Mouse (Mus musculus): ENCODE measurements around the gene Ankrd17. TPM values are rescaled to one million over a fixed set of nuclear protein-coding genes. Genes with fewer than 3 reads are reported as not detected.

Gene Ankrd17
- total RNA-seq, 2 experiments from 2014 or later: 111 to 117 TPM

DNA sequence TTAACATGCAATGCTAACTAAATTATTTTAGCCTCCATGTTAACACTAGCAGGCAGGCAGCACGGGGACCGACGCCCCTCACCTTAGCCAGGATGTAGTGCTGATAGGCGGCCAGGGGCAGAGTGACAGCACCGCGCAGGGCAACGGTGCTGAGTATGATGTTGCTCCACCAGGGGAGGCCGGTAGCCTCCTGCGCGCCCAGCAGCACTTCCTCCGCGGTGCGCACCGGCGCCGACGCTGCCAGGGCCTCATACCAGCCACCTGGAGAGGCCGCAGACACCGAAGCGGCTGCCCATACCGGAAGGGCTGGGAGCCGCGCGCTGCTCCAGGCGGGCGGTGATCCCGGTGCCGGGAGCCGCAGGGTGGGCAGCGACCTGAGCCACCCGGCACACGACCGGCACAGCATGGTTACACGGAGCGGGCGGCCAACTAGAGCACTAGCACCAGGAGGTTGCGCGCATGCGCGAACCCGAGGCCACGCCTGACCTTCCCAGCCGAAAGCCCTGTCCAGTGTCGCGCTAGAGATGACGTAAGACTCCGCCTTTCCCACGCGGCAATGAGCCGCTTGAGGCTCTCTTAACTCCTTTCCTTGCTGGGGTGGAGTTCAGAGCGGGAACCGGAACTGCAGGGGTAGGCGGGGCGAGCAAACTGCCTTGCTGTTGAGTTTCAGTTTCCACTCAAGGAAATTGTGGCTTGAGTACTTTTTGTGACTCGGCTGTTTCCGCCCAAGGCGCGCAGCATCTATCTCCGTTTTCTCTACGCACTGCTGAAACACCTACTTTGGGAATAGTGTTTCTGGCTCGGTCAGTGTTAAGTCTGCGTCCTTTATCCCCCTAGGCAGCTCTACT, 142.6 kb downstream of the Ankrd17 start, which contains the start of gene Cox18:
TSS of gene Cox18 (minus strand) at position 468 of the 848 bp plus-strand sequence.
- peak; percentile 99 for DNase-seq (ENCODE audit: low spot score in 2 of 2)

DNA sequence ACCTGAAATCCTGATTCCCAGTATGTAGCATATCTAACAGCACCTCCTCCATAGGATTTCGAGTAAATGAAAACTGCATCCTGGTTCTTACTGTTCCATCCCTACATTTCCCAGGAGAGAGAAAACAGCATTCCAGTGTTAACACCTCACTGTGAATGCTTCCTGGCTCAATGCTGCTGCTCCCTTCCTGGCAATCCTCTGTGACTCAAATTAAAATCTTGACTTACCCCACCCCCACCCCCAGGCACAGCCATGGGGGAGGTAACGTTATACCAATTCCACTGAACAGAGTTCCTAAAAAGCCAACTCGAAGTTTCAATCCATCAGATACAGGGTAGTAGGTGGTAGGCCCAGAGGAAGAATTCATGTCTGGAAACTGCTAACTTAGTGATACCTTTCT, 143.4 kb downstream of the Ankrd17 start:
- DNase-seq (ENCODE audit: low spot score in 2 of 2): no peak

DNA sequence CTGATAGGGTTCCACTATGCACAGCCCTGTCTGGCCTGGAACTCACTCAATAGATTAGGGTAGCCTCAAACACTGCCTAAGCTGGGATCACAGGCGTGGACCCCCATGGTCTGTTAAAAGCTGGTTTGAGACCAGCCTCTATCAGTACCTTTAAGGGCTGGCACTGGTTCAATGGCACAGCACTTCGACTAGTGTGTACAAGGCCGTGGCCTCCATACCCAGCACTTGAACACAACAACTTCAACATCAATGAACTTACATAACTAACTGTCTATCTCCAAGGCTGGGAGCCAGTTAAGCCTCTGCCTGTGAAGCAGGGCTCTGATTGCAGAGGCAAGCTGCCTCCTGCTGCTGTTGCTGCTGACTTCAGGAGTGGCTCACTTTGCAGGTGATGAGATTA, 148.6 kb downstream of the Ankrd17 start:
- DNase-seq (ENCODE audit: low spot score in 2 of 2): no peak

DNA sequence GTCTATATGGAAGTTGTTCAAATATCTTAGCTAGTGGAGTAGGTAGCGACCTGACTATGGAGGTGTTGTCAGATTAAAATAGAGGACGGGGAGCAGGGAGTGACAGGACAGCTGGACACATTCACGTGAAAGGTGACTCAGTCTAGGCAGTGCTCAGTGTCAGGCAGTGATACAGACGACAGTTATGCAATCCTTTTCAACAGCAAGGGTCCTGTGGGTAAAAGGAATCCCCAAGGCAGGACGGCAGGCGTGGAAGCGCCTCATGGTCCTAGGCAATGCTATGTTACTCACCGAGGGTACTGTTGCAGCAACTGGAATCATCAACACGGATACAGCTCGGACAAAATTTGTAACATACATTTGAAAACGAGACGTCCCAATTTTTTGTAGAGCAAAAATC, 149.2 kb downstream of the Ankrd17 start:
- no peak for DNase-seq (ENCODE audit: low spot score in 2 of 2)

DNA sequence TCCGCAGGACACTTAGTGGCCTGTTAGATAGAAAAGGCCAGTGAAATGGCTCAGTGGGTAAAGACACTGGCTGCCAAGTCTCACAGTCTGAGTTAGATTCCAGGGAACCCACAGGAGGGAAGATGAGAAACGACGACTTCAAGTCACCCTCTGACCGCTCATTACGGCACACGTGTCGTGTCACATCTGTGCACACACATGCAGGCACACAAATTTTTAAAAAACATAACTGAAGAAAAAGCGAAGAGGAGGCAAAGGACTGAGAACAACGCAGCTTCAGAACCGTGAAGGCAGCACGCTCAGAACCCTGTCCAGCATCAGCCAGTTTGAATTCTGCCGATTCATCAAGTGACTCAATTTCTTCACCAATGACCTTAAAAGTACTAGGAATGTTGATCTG, 153.0 kb downstream of the Ankrd17 start:
- no peak for DNase-seq (ENCODE audit: low spot score in 2 of 2)

DNA sequence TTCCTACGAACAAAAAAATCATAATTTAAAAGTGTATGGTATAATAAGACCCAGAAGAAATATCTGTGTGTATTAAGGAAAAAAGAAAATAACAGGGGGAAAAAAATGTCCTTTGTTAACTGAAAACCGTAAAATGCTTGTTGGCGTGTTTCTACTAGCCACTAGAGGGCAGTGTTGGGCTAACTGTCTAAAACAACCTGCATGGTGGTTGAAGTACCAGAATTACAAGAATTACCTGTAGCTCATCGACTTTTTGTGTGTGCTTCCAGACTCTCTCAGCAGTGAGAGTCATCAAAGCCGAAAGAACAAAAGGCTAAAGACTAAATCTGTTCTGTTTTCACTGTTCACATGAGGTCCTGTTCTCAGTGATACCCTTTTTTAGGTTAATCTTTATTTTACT, 163.2 kb downstream of the Ankrd17 start:
- peak in 1 of 2 experiments; percentile 34 for DNase-seq (ENCODE audit: low spot score in 2 of 2)

DNA sequence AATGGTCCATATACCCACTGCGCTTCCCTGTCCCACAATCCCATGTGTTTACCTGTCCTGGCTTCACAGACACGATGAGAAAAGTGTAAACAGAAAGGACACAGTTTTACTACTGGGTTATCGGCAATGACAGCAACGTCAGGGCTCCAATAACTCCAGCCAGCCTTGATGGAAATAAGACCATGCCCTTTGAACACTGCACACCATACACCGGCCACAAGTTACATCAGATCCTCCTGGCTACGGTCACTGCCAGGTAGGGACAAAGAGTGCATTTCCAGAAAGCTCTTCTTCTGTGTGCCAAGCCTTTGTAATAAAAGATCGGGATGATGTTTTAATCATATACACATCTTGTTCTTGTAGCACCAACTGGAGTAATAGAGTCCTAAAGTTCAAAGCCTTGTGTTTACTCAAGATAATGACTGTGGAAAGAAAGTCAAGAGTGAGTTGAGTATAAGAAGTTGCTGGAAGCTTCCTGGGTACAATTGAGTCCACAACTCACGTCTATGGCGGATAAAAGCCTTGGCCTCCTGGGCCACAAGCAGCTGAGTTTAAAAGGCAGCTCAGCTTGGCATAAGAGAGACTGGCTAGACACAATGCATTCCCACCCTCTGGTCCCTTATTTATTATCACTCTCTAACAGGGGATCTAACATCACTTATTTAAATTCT, 163.8 kb downstream of the Ankrd17 start:
- DNase-seq (ENCODE audit: low spot score in 2 of 2): no peak

DNA sequence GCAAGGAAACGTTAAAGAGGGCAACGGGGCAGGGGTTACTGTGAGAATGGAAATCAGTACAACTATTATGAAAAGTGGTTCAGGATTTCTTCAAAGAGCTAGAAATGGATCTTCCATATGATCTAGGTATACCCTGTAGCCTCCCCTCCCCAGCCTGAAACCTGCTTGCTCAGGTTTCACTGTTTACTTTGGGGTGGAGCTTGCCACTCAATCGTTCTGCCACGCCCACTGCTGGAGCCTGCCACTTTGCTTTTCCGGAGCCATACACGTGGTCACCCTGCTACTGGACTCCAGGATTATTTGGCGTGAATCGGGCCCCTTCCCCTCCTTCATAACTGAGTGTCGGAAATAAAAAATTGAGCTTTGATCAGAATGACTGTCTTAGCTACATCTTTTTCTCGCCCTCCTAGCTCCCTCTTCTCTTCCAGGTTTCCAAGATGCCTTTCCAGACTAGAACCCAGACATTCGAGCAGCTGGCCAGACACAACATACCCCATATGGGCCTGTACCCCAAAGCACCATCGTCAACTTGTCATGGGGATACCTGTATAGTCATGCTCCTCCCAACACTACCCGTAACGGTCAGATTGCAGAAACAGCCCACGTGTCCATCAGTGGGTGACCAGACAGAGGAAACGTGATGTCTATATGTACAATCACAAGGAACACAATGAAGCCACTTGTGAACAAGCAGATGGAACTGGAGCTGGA, 166.3 kb downstream of the Ankrd17 start:
- DNase-seq (ENCODE audit: low spot score in 2 of 2): no peak

DNA sequence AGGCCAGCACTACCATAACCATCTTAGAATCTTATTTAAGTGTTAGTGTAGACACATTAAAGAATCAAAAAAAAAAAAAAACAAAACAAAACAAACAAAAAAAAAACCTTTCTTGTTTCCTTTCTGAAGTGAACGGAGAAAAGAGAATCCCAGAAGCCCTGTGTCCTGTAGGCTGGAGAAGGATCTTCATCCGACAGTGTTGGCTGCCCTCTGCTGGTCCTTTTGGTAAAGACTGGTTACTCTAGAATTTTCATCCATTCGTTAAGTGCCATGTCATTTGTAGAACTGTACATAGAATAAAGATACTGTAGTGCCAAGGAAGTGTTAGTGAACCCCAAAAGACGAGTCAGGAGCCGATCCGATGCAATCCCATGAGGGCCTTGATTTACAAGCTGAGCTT, 171.5 kb downstream of the Ankrd17 start:
- peak; percentile 68 to 78 for DNase-seq (ENCODE audit: low spot score in 2 of 2)

DNA sequence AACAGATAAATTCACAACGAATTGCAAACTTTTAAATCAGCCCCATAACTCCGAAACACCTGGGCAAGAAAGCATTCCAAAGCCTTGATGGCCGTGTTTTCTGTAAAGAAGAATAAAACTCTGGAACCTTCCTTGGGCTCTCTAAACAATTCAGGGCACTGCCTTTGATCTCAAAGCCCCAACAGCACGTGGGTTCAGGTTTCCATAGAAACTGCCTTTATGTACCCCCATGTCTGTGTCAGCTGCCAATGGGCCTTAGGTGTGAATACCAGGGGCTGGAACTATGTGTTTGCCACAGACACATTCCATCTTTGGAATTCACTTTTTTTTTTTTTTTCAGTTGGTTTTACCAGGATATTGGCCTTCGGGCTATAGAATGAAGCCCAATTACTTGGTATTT, 183.6 kb downstream of the Ankrd17 start:
- no peak for DNase-seq (ENCODE audit: low spot score in 2 of 2)

DNA sequence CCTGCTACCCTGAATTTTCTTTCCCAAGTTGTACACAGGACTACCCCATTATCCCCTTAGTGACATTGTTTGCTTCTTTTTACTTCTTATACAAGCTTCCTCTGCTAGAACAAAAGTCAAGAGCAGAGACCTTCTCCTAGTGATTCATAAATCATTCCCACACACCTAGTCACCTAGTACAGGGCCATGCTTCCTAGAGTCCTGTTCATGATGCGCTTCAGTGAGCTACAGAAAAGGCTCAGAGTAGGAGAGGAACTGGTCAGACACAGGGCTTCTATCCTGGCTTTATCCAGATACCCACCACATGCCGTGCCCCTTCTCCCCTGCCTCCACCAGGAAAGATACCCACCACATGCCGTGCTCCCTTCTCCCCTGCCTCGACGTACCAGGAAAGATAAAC, 187.3 kb downstream of the Ankrd17 start:
- no peak for DNase-seq (ENCODE audit: low spot score in 2 of 2)

DNA sequence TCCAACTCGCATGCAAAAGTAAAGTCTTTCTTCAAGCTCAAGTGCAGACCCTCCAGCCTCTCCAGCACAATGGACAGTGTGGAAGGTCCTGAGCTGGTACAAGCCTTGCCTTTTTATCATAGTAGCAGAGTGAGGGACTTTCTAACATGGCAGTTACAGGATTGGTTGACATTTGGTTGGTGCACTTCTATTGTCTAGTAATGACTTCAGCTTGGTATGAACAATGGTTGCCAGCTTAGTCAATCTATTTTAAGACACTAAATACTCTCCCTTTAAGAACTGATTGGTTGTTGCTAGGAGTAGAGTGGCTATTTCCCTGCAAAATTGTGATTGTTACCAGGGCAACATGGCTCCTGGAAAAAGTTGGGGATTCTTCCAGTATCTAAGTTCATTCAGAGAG, 188.3 kb downstream of the Ankrd17 start:
- DNase-seq (ENCODE audit: low spot score in 2 of 2): no peak

Other genes with a start within 250 kb of the Ankrd17 start
- gene Cox18, start 142.6 kb downstream of the Ankrd17 start, total RNA-seq (2021): 10 to 100 TPM; 20.8 to 25.4 TPM
- 1 to 10 TPM; 1.7 to 1.8 TPM for gene Gm9958, start 627 bp upstream of the Ankrd17 start, total RNA-seq (2021)
- gene Alb, start 94.3 kb upstream of the Ankrd17 start, total RNA-seq (2021): not detected
- gene Afp, start 124.2 kb upstream of the Ankrd17 start, total RNA-seq (2021): not detected
- gene Afm, start 152.4 kb upstream of the Ankrd17 start, total RNA-seq (2021): not detected
- under 1 TPM in 1 of 2 experiments, not detected in 1; 0.16 TPM for gene 5830473C10Rik, start 194.5 kb upstream of the Ankrd17 start, total RNA-seq (2021)